ENCODE assay signal across 25 mouse cellular contexts in genomic region chr3:18438845-18439244, GRCm38 (mm10).
DNase-seq lines count a peak whose midpoint lies in the region; ATAC-seq and TF ChIP-seq lines count a peak whose summit lies in the region.
"Had no signal": no experiment of that assay in that cellular context is flagged by ENCODE, and none has a peak within 500 bp of the region (broad histone marks: within the 10 kb centered on the region; RNA-seq: fewer than 3 reads in every experiment).

No protein-coding gene starts in this region.

- H3K9me3 ChIP-seq in forebrain, embryonic 15.5 days = no peaks in the 10 kb centered on the region
- no peaks in the 10 kb centered on the region for H3K9me3 ChIP-seq in forebrain, embryonic 10.5 days
- H3K9me3 ChIP-seq in forebrain, embryonic 16.5 days (ENCODE audit: control insufficient read depth, low read length) = no peaks in the 10 kb centered on the region
- no peaks in the 10 kb centered on the region for H3K9me3 ChIP-seq in liver, embryonic 12.5 days (replicated peaks)
- H3K9me3 ChIP-seq: embryonic facial prominence, embryonic 13.5 days; heart, embryonic 13.5 days; hindbrain, embryonic 12.5 days; kidney, embryonic 15.5 days; limb, embryonic 13.5 days; liver, embryonic 13.5 days; midbrain, embryonic 12.5 days had no signal

- H3K4me3 ChIP-seq in forebrain, embryonic 15.5 days = no peak overlapping the region
- H3K4me3 ChIP-seq in forebrain, embryonic 10.5 days = no peak overlapping the region
- no peak overlapping the region for H3K4me3 ChIP-seq in layer of hippocampus, adult 2 months
- H3K4me3 ChIP-seq in forebrain, embryonic 16.5 days (replicated peaks; ENCODE audit: low read length) = no peak overlapping the region
- no peak overlapping the region for H3K4me3 ChIP-seq in liver, embryonic 12.5 days
- H3K4me3 ChIP-seq: embryonic facial prominence, embryonic 13.5 days; heart, adult 2 months; heart, embryonic 13.5 days; hindbrain, embryonic 12.5 days; kidney, embryonic 15.5 days; limb, embryonic 13.5 days; liver, embryonic 13.5 days; midbrain, embryonic 12.5 days had no signal

- H3K9ac ChIP-seq in forebrain, embryonic 15.5 days (replicated peaks) = no peak overlapping the region
- no peak overlapping the region for H3K9ac ChIP-seq in forebrain, embryonic 16.5 days (replicated peaks; ENCODE audit: low read depth, low read length)
- H3K9ac ChIP-seq in liver, embryonic 12.5 days = no peak overlapping the region
- H3K9ac ChIP-seq: embryonic facial prominence, embryonic 13.5 days; heart, embryonic 13.5 days; hindbrain, embryonic 12.5 days; kidney, embryonic 15.5 days; limb, embryonic 13.5 days; liver, embryonic 13.5 days; midbrain, embryonic 12.5 days had no signal

- DNase-seq in forebrain, embryonic 10.5 days (ENCODE audit: extremely low spot score, low spot score) = no peak
- peak; percentile 25 to 46 for DNase-seq in layer of hippocampus, adult 2 months (ENCODE audit: low spot score in 2 of 2)
- no peak for DNase-seq in layer of hippocampus, postnatal 10 days (ENCODE audit: low spot score in 2 of 2)
- DNase-seq in layer of hippocampus, adult 9-11 months = peak; percentile 46
- DNase-seq: adrenal gland, adult 8-10 months; cerebellum, adult 8-10 months; gastrocnemius, postnatal 36 days; heart, adult 2 months; heart, postnatal 14 days; kidney, adult 11 months; kidney, postnatal 36 days; liver, embryonic 13.5 days; lung, adult 2 months; lung, postnatal 14 days; right cerebral cortex, postnatal 14 days; thymus, postnatal 25 days had no signal

- no peaks in the 10 kb centered on the region for H3K27me3 ChIP-seq in forebrain, embryonic 15.5 days
- no peaks in the 10 kb centered on the region for H3K27me3 ChIP-seq in forebrain, embryonic 10.5 days (ENCODE audit: poor library complexity, severe bottlenecking)
- H3K27me3 ChIP-seq in forebrain, embryonic 16.5 days (replicated peaks; ENCODE audit: control insufficient read depth, insufficient read depth, low read length) = no peaks in the 10 kb centered on the region
- H3K27me3 ChIP-seq in liver, embryonic 12.5 days (replicated peaks) = no peaks in the 10 kb centered on the region
- H3K27me3 ChIP-seq: embryonic facial prominence, embryonic 13.5 days; heart, embryonic 13.5 days; hindbrain, embryonic 12.5 days; kidney, embryonic 15.5 days; limb, embryonic 13.5 days; liver, embryonic 13.5 days; midbrain, embryonic 12.5 days had no signal

- H3K27ac ChIP-seq in forebrain, embryonic 15.5 days (replicated peaks) = peak overlapping the region; percentile 65
- no peak overlapping the region for H3K27ac ChIP-seq in forebrain, embryonic 10.5 days
- peak overlapping the region; percentile 40 for H3K27ac ChIP-seq in layer of hippocampus, adult 2 months
- H3K27ac ChIP-seq in forebrain, embryonic 16.5 days (ENCODE audit: low read length) = peak overlapping the region; percentile 44
- no peak overlapping the region for H3K27ac ChIP-seq in liver, embryonic 12.5 days
- H3K27ac ChIP-seq: embryonic facial prominence, embryonic 13.5 days; heart, adult 2 months; heart, embryonic 13.5 days; hindbrain, embryonic 12.5 days; kidney, embryonic 15.5 days; limb, embryonic 13.5 days; liver, embryonic 13.5 days; midbrain, embryonic 12.5 days had no signal

- no peak for TF ChIP-seq CTCF in layer of hippocampus, adult 2 months (conservative IDR thresholded peaks at IDR 0.05)

- H3K4me1 ChIP-seq in forebrain, embryonic 15.5 days = no peaks in the 10 kb centered on the region
- H3K4me1 ChIP-seq in forebrain, embryonic 10.5 days = no peaks in the 10 kb centered on the region
- 0 out of 2 replicates have a peak, but pooled peaks cover 3% of the 10 kb centered on the region for H3K4me1 ChIP-seq in forebrain, embryonic 16.5 days (replicated peaks; ENCODE audit: control insufficient read depth, insufficient read depth, low read length)
- H3K4me1 ChIP-seq in liver, embryonic 12.5 days = no peaks in the 10 kb centered on the region
- H3K4me1 ChIP-seq: embryonic facial prominence, embryonic 13.5 days; heart, embryonic 13.5 days; hindbrain, embryonic 12.5 days; kidney, embryonic 15.5 days; limb, embryonic 13.5 days; liver, embryonic 13.5 days; midbrain, embryonic 12.5 days had no signal

- H3K36me3 ChIP-seq in forebrain, embryonic 15.5 days = no peaks in the 10 kb centered on the region
- no peaks in the 10 kb centered on the region for H3K36me3 ChIP-seq in forebrain, embryonic 10.5 days (replicated peaks)
- no peaks in the 10 kb centered on the region for H3K36me3 ChIP-seq in forebrain, embryonic 16.5 days (ENCODE audit: control insufficient read depth, insufficient read depth)
- H3K36me3 ChIP-seq in liver, embryonic 12.5 days = no peaks in the 10 kb centered on the region
- H3K36me3 ChIP-seq: embryonic facial prominence, embryonic 13.5 days; heart, embryonic 13.5 days; hindbrain, embryonic 12.5 days; kidney, embryonic 15.5 days; limb, embryonic 13.5 days; liver, embryonic 13.5 days; midbrain, embryonic 12.5 days had no signal

- 63% methylated on average over 5 of the region's 5 CpGs for WGBS in forebrain, embryonic 15.5 days
- WGBS in forebrain, embryonic 10.5 days = 91% methylated on average over 5 of the region's 5 CpGs
- WGBS in forebrain, embryonic 16.5 days = 60% methylated on average over 5 of the region's 5 CpGs
- 63% methylated on average over 5 of the region's 5 CpGs for WGBS in liver, embryonic 12.5 days (ENCODE audit: insufficient replicate concordance)

- H3K4me2 ChIP-seq in forebrain, embryonic 15.5 days (replicated peaks) = no peak overlapping the region
- H3K4me2 ChIP-seq in forebrain, embryonic 16.5 days (ENCODE audit: low read length) = no peak overlapping the region
- no peak overlapping the region for H3K4me2 ChIP-seq in liver, embryonic 12.5 days
- H3K4me2 ChIP-seq: embryonic facial prominence, embryonic 13.5 days; heart, embryonic 13.5 days; hindbrain, embryonic 12.5 days; kidney, embryonic 15.5 days; limb, embryonic 13.5 days; liver, embryonic 13.5 days; midbrain, embryonic 12.5 days had no signal

- peak; percentile 85 for ATAC-seq in forebrain, embryonic 15.5 days (replicated peaks)
- ATAC-seq in forebrain, embryonic 16.5 days = peak; percentile 83
- no peak for ATAC-seq in liver, embryonic 12.5 days

Comparison
In these comparisons a context has a peak if more than half of its experiments do, and no peak if none do; other contexts are left out.
1. H3K27ac ChIP-seq: peak in forebrain, embryonic 15.5 days (single experiment), layer of hippocampus, adult 2 months (single experiment) and forebrain, embryonic 16.5 days (single experiment); none in forebrain, embryonic 10.5 days (single experiment) and liver, embryonic 12.5 days (single experiment).
2. DNase-seq: peak in layer of hippocampus, adult 2 months (2 of 2) and layer of hippocampus, adult 9-11 months (single experiment); none in forebrain, embryonic 10.5 days (single experiment) and layer of hippocampus, postnatal 10 days (0 of 2).